Mouse (Mus musculus) cortical plate, adult 2 months (tissue): ENCODE measurements around the gene Cdc40.

Experiments used
- CTCF ChIP-seq: fragments of 200-500 bp; IDR thresholded peaks from 2 replicates; pipeline ENCODE4 v1.5.1; 2011; ENCODE audit warnings: mild to moderate bottlenecking, control low read depth, low read length; ENCODE audit not compliant: insufficient read depth; ENCODE audit errors: extremely low read depth
- POLR2A ChIP-seq: fragments of 200-500 bp; IDR thresholded peaks from 2 replicates; pipeline ENCODE4 v1.6.1; 2011; ENCODE audit warnings: mild to moderate bottlenecking, low read length, control low read depth; ENCODE audit not compliant: insufficient read depth; ENCODE audit errors: extremely low read depth

DNA sequence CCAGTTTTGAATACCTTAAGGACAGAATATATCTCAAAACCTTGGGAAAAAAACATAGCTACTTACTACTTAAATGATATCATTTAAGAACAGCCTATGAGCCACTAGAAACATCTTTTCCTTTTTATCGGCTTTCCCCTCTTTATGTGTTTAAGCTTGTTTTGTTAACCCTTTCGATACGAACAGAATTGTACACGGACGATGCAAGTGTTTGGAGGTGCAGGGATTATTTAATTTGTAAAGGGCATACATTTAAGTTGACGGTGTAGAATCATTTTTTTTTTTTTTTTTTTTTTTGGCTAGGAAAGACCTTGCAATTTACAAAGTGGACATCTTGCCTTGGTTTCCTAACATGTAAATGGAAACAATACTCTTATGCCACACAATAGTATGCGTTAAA, 2.3 kb upstream of the Cdc40 start:
- TF ChIP-seq CTCF, result no peak
- TF ChIP-seq POLR2A, result no peak
